Mouse (Mus musculus) heart, postnatal 14 days (tissue): ENCODE results near the gene Apom. TPM values are rescaled to one million over a fixed set of nuclear protein-coding genes. Genes with fewer than 3 reads are reported as not detected.

Experiments used
- DNase-seq, 2 experiments: peaks; one replicate each; pipeline ENCODE4 v3.0.0; 2021 to 2022
- intact Hi-C: fragments of 180-260 bp; cut with DNase I; formaldehyde crosslinking; loops from one replicate; pipeline ENCODE4 v1.15.1; 2025
- total RNA-seq, 2 experiments: library from RNA; stranded (reverse); gene quantifications; 2 replicates each; pipeline ENCODE4 v1.2.3; 2021

The Apom gene
- total RNA-seq, 2 experiments from 2014 or later = not detected

DNA sequence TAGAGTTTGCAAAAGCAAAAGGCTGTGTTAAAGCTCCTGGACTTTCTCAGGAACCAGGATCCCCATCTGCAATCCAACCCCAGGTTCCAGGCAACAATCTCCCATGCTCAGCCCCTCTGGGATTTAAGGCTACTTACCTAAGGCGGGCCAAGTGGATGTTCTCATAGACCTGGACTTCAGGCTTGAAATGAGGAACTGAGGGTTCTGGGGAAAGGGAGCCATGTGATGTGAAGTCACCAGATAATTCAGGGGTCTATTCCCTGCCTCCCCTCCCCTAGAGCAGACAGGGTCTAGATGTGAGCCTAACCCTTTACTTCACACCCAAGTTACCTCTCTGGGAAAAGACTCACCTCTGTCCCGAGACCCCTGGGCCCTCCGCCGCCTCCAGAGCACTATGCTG lies 51.1 kb downstream of the Apom start:
- intact Hi-C loops = no loop called here
- DNase-seq = no peak

DNA sequence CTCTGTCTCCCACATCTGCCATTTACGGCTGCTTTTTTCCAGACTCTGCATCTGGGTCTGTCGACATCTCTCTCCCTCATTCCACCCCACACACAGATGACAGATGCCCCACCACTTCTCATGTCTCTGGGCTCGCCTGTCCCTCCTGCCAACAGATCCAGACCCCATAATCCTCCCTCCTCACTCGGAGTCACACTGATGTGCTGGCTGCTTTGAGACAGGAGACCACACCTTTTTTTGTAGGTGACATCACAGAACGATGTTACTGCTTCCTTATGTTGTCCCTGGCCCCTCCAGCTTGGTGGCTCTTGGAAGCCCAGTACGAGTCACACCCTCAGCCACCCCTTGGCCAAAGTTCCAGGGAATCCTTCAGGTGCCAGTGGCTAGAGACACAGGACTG lies 51.6 kb downstream of the Apom start:
- intact Hi-C loops = no loop called here
- no peak for DNase-seq

DNA sequence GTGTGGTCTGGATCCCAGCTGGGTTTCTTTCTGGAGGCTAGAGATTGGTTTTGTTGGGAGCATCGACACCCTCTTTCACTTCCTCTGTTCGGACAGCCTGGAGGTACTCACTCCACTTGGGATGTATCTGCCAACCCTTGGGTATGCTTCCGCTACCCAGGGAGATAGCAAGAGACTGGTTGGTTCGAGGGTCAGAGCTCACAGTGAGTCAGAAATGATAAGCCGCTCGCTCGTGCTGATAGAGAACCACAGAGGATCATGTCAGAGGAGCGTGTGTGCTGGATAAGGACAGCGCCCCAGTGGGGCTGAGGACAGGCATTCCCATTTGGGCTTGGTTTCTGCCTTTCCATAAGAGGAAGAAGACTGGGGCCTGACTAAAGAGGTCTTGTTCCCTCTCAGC lies 52.1 kb downstream of the Apom start:
- intact Hi-C loops = loop anchor here (2.0 kb wide), 1 partner anchor 59 kb away; no protein-coding TSS in a partner anchor
- DNase-seq = no peak

Other genes starting within 250 kb of the Apom start
- gene C2, start 233.8 kb downstream of the Apom start, total RNA-seq = 1 to 10 TPM; 4.3 to 6.0 TPM
- 10 to 100 TPM; 45.2 to 49.4 TPM for gene Ehmt2, start 233.6 kb downstream of the Apom start, total RNA-seq
- under 1 TPM in 1 of 2 experiments, not detected in 1; 0.17 TPM for gene Slc44a4, start 217.6 kb downstream of the Apom start, total RNA-seq
- 10 to 100 TPM; 14.0 to 14.6 TPM for gene Neu1, start 200.8 kb downstream of the Apom start, total RNA-seq
- 1 to 10 TPM; 3.8 to 3.9 TPM for gene Hspa1b, start 172.8 kb downstream of the Apom start, total RNA-seq
- gene Gm20481, start 162.1 kb downstream of the Apom start, total RNA-seq = not detected
- 1 to 10 TPM; 2.3 to 3.3 TPM for gene Hspa1a, start 159.9 kb downstream of the Apom start, total RNA-seq
- gene Hspa1l, start 159.3 kb downstream of the Apom start, total RNA-seq = 1 to 10 TPM; 2.7 to 4.7 TPM
- 10 to 100 TPM; 19.2 to 25.0 TPM for gene Lsm2, start 150.2 kb downstream of the Apom start, total RNA-seq
- gene Vars, start 131.1 kb downstream of the Apom start, total RNA-seq = 10 to 100 TPM; 24.5 to 26.0 TPM
- gene Vwa7, start 115.5 kb downstream of the Apom start, total RNA-seq = 1 to 10 TPM; 5.3 to 5.9 TPM
- under 1 TPM; 0.34 to 0.48 TPM for gene Sapcd1, start 104.0 kb downstream of the Apom start, total RNA-seq
- gene Msh5, start 85.3 kb downstream of the Apom start, total RNA-seq = 1 to 10 TPM; 1.6 to 2.0 TPM
- gene Clic1, start 82.1 kb downstream of the Apom start, total RNA-seq = 10 to 100 TPM; 61.6 to 72.9 TPM
- gene Ddah2, start 73.0 kb downstream of the Apom start, total RNA-seq = 10 to 100 TPM; 49.3 to 50.0 TPM
- not detected for gene Ly6g6c, start 66.7 kb downstream of the Apom start, total RNA-seq
- gene Mpig6b, start 65.9 kb downstream of the Apom start, total RNA-seq = under 1 TPM; 0.61 to 0.74 TPM
- gene Ly6g6e, start 55.1 kb downstream of the Apom start, total RNA-seq = not detected
- gene Ly6g6d, start 54.0 kb downstream of the Apom start, total RNA-seq = 1 to 10 TPM in 1 of 2 experiments, under 1 TPM in 1; 0.67 to 3.3 TPM
- gene Ly6g6f, start 46.4 kb downstream of the Apom start, total RNA-seq = not detected
- 10 to 100 TPM; 53.7 to 56.7 TPM for gene Abhd16a, start 42.8 kb downstream of the Apom start, total RNA-seq
- gene Ly6g5c, start 23.8 kb downstream of the Apom start, total RNA-seq = not detected
- under 1 TPM in 1 of 2 experiments, not detected in 1; 0.41 TPM for gene Ly6g5b, start 16.6 kb downstream of the Apom start, total RNA-seq
- gene Gpank1, start 10.6 kb downstream of the Apom start, total RNA-seq = 1 to 10 TPM; 7.0 to 7.7 TPM
- gene Csnk2b, start 10.0 kb downstream of the Apom start, total RNA-seq = 100 to 1,000 TPM; 172 to 176 TPM
- 10 to 100 TPM; 28.0 to 29.6 TPM for gene D17H6S53E, start 5.7 kb downstream of the Apom start, total RNA-seq
- 100 to 1,000 TPM; 237 to 245 TPM for gene Bag6, start 3.1 kb upstream of the Apom start, total RNA-seq
- 100 to 1,000 TPM; 148 to 174 TPM for gene Prrc2a, start 32.8 kb upstream of the Apom start, total RNA-seq
- 1 to 10 TPM; 1.4 to 2.8 TPM for gene Aif1, start 44.0 kb upstream of the Apom start, total RNA-seq
- gene Lst1, start 56.4 kb upstream of the Apom start, total RNA-seq = 1 to 10 TPM; 3.8 to 4.0 TPM
- 1 to 10 TPM; 1.2 to 3.8 TPM for gene Ltb, start 62.4 kb upstream of the Apom start, total RNA-seq
- gene Tnf, start 70.0 kb upstream of the Apom start, total RNA-seq = under 1 TPM; 0.29 to 0.39 TPM
- gene Lta, start 73.3 kb upstream of the Apom start, total RNA-seq = under 1 TPM in 1 of 2 experiments, not detected in 1; 0.20 TPM
- under 1 TPM in 1 of 2 experiments, not detected in 1; 0.71 TPM for gene Gm16181, start 88.8 kb upstream of the Apom start, total RNA-seq
- gene Atp6v1g2, start 101.6 kb upstream of the Apom start, total RNA-seq = 1 to 10 TPM; 4.1 to 4.4 TPM
- 10 to 100 TPM in 1 of 2 experiments, 1 to 10 TPM in 1; 8.4 to 10.4 TPM for gene Nfkbil1, start 103.7 kb upstream of the Apom start, total RNA-seq
- 100 to 1,000 TPM; 107 to 118 TPM for gene Ddx39b, start 109.7 kb upstream of the Apom start, total RNA-seq
- gene H2-D1, start 130.7 kb upstream of the Apom start, total RNA-seq = 10 to 100 TPM; 77.3 to 77.5 TPM
- gene H2-Q1, start 188.4 kb upstream of the Apom start, total RNA-seq = 1 to 10 TPM in 1 of 2 experiments, under 1 TPM in 1; 0.57 to 1.2 TPM
- gene H2-Q2, start 210.2 kb upstream of the Apom start, total RNA-seq = 1 to 10 TPM; 1.1 to 3.7 TPM
- gene H2-Q4, start 247.6 kb upstream of the Apom start, total RNA-seq = 1 to 10 TPM; 9.2 to 9.8 TPM